19 mouse cellular contexts compared by ENCODE assay signal in genomic region chr19:41687836-41688235, GRCm38 (mm10). TPM values are rescaled to one million over a fixed set of nuclear protein-coding genes. Genes with fewer than 3 reads are reported as not detected.
DNase-seq lines count a peak whose midpoint lies in the region; ATAC-seq and TF ChIP-seq lines count a peak whose summit lies in the region.
"Had no signal": no experiment of that assay in that cellular context is flagged by ENCODE, and none has a peak within 500 bp of the region (broad histone marks: within the 10 kb centered on the region; RNA-seq: fewer than 3 reads in every experiment).

No protein-coding gene starts in this region.

- H3K4me3 ChIP-seq in hindbrain, embryonic 10.5 days = no peak overlapping the region
- H3K4me3 ChIP-seq in hindbrain, postnatal 0 days (ENCODE audit: low read length) = no peak overlapping the region
- no peak overlapping the region for H3K4me3 ChIP-seq in CH12.LX (replicated peaks in 1 of 3; ENCODE audit: low read depth in 2 of 3, low read length in 2 of 3, poor library complexity in 1 of 3)
- no peak overlapping the region for H3K4me3 ChIP-seq in forebrain, postnatal 0 days (ENCODE audit: low read depth, low read length)
- no peak overlapping the region for H3K4me3 ChIP-seq in midbrain, embryonic 14.5 days (replicated peaks; ENCODE audit: low read depth, low read length)
- no peak overlapping the region for H3K4me3 ChIP-seq in heart, embryonic 10.5 days
- H3K4me3 ChIP-seq: heart, embryonic 12.5 days; intestine, embryonic 15.5 days; limb, embryonic 13.5 days; megakaryocyte, embryonic 14.5 days; stomach, embryonic 15.5 days had no signal

- no peak for ATAC-seq in hindbrain, postnatal 0 days
- ATAC-seq in forebrain, postnatal 0 days = peak; percentile 13
- no peak for ATAC-seq in midbrain, embryonic 14.5 days (ENCODE audit: low FRiP score, low TSS enrichment)
- ATAC-seq in megakaryocyte, adult 5-6 weeks (ENCODE audit: poor library complexity, severe bottlenecking) = no peak
- ATAC-seq: intestine, embryonic 15.5 days had no signal

- no peaks in the 10 kb centered on the region for H3K79me2 ChIP-seq in CH12.LX (replicated peaks; ENCODE audit: control insufficient read depth, extremely low read depth, insufficient read depth, poor library complexity, severe bottlenecking)

- no peak overlapping the region for H3K9ac ChIP-seq in hindbrain, postnatal 0 days (replicated peaks; ENCODE audit: low read length)
- no peak overlapping the region for H3K9ac ChIP-seq in CH12.LX (ENCODE audit: insufficient read depth, low read depth)
- no peak overlapping the region for H3K9ac ChIP-seq in forebrain, postnatal 0 days
- H3K9ac ChIP-seq in midbrain, embryonic 14.5 days (replicated peaks; ENCODE audit: low read length) = no peak overlapping the region
- H3K9ac ChIP-seq: heart, embryonic 12.5 days; intestine, embryonic 15.5 days; limb, embryonic 13.5 days; liver, embryonic 14.5 days; stomach, embryonic 15.5 days had no signal

- in situ Hi-C loops in CH12.LX (cut with MboI; ENCODE audit: low pct_ligation_motif_present, low pct_unique_long_range_greater_than_20kb, low sequenced_read_pairs) = no loop called here

- no peak for DNase-seq in hindbrain, embryonic 10.5 days (ENCODE audit: low spot score)
- DNase-seq in hindbrain, postnatal 0 days (ENCODE audit: low spot score) = no peak
- DNase-seq in CH12.LX (ENCODE audit: extremely low read depth) = no peak
- no peak for DNase-seq in forebrain, postnatal 0 days
- no peak for DNase-seq in midbrain, embryonic 14.5 days
- DNase-seq in heart, embryonic 10.5 days (ENCODE audit: low spot score) = no peak
- no peak for DNase-seq in left cerebral cortex, postnatal 14 days (ENCODE audit: low spot score in 2 of 2)
- DNase-seq: adrenal gland, adult 2 months; cerebellum, adult 11-12 months; cerebellum, postnatal 25 days; right cerebral cortex, postnatal 14 days; thymus, postnatal 14 days had no signal

- H3K9me3 ChIP-seq in hindbrain, embryonic 10.5 days = no peaks in the 10 kb centered on the region
- no peaks in the 10 kb centered on the region for H3K9me3 ChIP-seq in hindbrain, postnatal 0 days (ENCODE audit: low read length)
- H3K9me3 ChIP-seq in CH12.LX (replicated peaks; ENCODE audit: low read length) = no peaks in the 10 kb centered on the region
- no peaks in the 10 kb centered on the region for H3K9me3 ChIP-seq in forebrain, postnatal 0 days (ENCODE audit: low read length)
- no peaks in the 10 kb centered on the region for H3K9me3 ChIP-seq in midbrain, embryonic 14.5 days (ENCODE audit: control insufficient read depth, low read length)
- no peaks in the 10 kb centered on the region for H3K9me3 ChIP-seq in heart, embryonic 10.5 days
- H3K9me3 ChIP-seq: heart, embryonic 12.5 days; intestine, embryonic 15.5 days; limb, embryonic 13.5 days; megakaryocyte, embryonic 14.5 days; stomach, embryonic 15.5 days had no signal

- TF ChIP-seq CTCF in hindbrain, postnatal 0 days (IDR thresholded peaks at IDR 0.05; ENCODE audit: low read depth) = no peak
- TF ChIP-seq CTCF in CH12.LX (conservative IDR thresholded peaks at IDR 0.05 in 1 of 2, IDR thresholded peaks at IDR 0.05 in 1 of 2; ENCODE audit: low read depth in 2 of 2, low read length in 2 of 2) = no peak
- no peak for TF ChIP-seq CTCF in forebrain, postnatal 0 days (IDR thresholded peaks at IDR 0.05; ENCODE audit: low read depth)

- no peaks in the 10 kb centered on the region for H3K36me3 ChIP-seq in hindbrain, embryonic 10.5 days
- no peaks in the 10 kb centered on the region for H3K36me3 ChIP-seq in hindbrain, postnatal 0 days (ENCODE audit: insufficient read depth, low read length)
- no peaks in the 10 kb centered on the region for H3K36me3 ChIP-seq in CH12.LX (replicated peaks in 1 of 2; ENCODE audit: control insufficient read depth in 1 of 2, insufficient read depth in 1 of 2, low read length in 1 of 2)
- no peaks in the 10 kb centered on the region for H3K36me3 ChIP-seq in forebrain, postnatal 0 days (ENCODE audit: insufficient read depth)
- H3K36me3 ChIP-seq in midbrain, embryonic 14.5 days (ENCODE audit: control insufficient read depth, insufficient read depth, low read length) = no peaks in the 10 kb centered on the region
- H3K36me3 ChIP-seq in heart, embryonic 10.5 days = no peaks in the 10 kb centered on the region
- H3K36me3 ChIP-seq: heart, embryonic 12.5 days; intestine, embryonic 15.5 days; limb, embryonic 13.5 days; stomach, embryonic 15.5 days had no signal

- 60% methylated on average over 8 of the region's 8 CpGs for WGBS in hindbrain, embryonic 10.5 days
- WGBS in hindbrain, postnatal 0 days = 51% methylated on average over 8 of the region's 8 CpGs
- WGBS in forebrain, postnatal 0 days = 60% methylated on average over 8 of the region's 8 CpGs
- 64% methylated on average over 8 of the region's 8 CpGs for WGBS in midbrain, embryonic 14.5 days
- WGBS in heart, embryonic 10.5 days = 74% methylated on average over 8 of the region's 8 CpGs

- no peak for TF ChIP-seq POLR2A in CH12.LX (IDR thresholded peaks at IDR 0.05; ENCODE audit: low read depth, low read length)

- intact Hi-C loops in left cerebral cortex, postnatal 14 days (cut with DNase I) = no loop called here

- H3K4me2 ChIP-seq in hindbrain, postnatal 0 days (ENCODE audit: low read depth, low read length) = no peak overlapping the region
- no peak overlapping the region for H3K4me2 ChIP-seq in CH12.LX (ENCODE audit: insufficient read depth, low read depth, poor library complexity, severe bottlenecking)
- H3K4me2 ChIP-seq in forebrain, postnatal 0 days (ENCODE audit: low read depth) = no peak overlapping the region
- H3K4me2 ChIP-seq in midbrain, embryonic 14.5 days (ENCODE audit: low read length) = no peak overlapping the region
- H3K4me2 ChIP-seq: heart, embryonic 12.5 days; intestine, embryonic 15.5 days; limb, embryonic 13.5 days; stomach, embryonic 15.5 days had no signal

- no peak for TF ChIP-seq EP300 in CH12.LX (IDR thresholded peaks at IDR 0.05; ENCODE audit: low read length)

- H3K4me1 ChIP-seq in hindbrain, embryonic 10.5 days (replicated peaks) = peaks cover 71% of the 10 kb centered on the region
- H3K4me1 ChIP-seq in hindbrain, postnatal 0 days (ENCODE audit: insufficient read depth, low read length) = peaks cover 25% of the 10 kb centered on the region
- peaks cover 7% of the 10 kb centered on the region in 2 experiments for H3K4me1 ChIP-seq in CH12.LX (ENCODE audit: control insufficient read depth in 1 of 2, insufficient read depth in 2 of 2)
- peaks cover 29% of the 10 kb centered on the region for H3K4me1 ChIP-seq in forebrain, postnatal 0 days (ENCODE audit: insufficient read depth)
- H3K4me1 ChIP-seq in midbrain, embryonic 14.5 days (ENCODE audit: control insufficient read depth, insufficient read depth, low read length) = peaks cover 51% of the 10 kb centered on the region
- 0 out of 2 replicates have a peak, but pooled peaks cover 4% of the 10 kb centered on the region for H3K4me1 ChIP-seq in heart, embryonic 10.5 days
- H3K4me1 ChIP-seq: heart, embryonic 12.5 days; intestine, embryonic 15.5 days; limb, embryonic 13.5 days; stomach, embryonic 15.5 days had no signal

- no peak for TF ChIP-seq RAD21 in CH12.LX (IDR thresholded peaks at IDR 0.05; ENCODE audit: low read depth, low read length)

- peaks cover 90% of the 10 kb centered on the region for H3K27me3 ChIP-seq in hindbrain, embryonic 10.5 days (ENCODE audit: insufficient read depth, poor library complexity, severe bottlenecking)
- H3K27me3 ChIP-seq in hindbrain, postnatal 0 days (ENCODE audit: insufficient read depth, low read length) = no peaks in the 10 kb centered on the region
- H3K27me3 ChIP-seq in CH12.LX (replicated peaks) = peaks cover 44% of the 10 kb centered on the region
- no peaks in the 10 kb centered on the region; the same call in 1 of the 2 replicates for H3K27me3 ChIP-seq in forebrain, postnatal 0 days (ENCODE audit: insufficient read depth, low read length)
- no peaks in the 10 kb centered on the region; the same call in 1 of the 2 replicates for H3K27me3 ChIP-seq in midbrain, embryonic 14.5 days (ENCODE audit: control insufficient read depth, insufficient read depth, low read length)
- peaks cover 60% of the 10 kb centered on the region for H3K27me3 ChIP-seq in heart, embryonic 10.5 days (ENCODE audit: insufficient read depth, poor library complexity, severe bottlenecking)
- H3K27me3 ChIP-seq: intestine, embryonic 15.5 days; stomach, embryonic 15.5 days had no signal

- dilution Hi-C loops in CH12.LX (cut with MboI; ENCODE audit: extremely low pct_ligation_motif_present, extremely low pct_unique_long_range_greater_than_20kb, low sequenced_read_pairs) = no loop called here

- peak overlapping the region; percentile 84 for H3K27ac ChIP-seq in hindbrain, embryonic 10.5 days
- H3K27ac ChIP-seq in hindbrain, postnatal 0 days = no peak overlapping the region
- H3K27ac ChIP-seq in CH12.LX (ENCODE audit: insufficient read depth, low read depth) = no peak overlapping the region
- peak overlapping the region; percentile 3; the same call in 1 of the 2 replicates for H3K27ac ChIP-seq in forebrain, postnatal 0 days (ENCODE audit: low read depth, low read length)
- peak overlapping the region; percentile 60 for H3K27ac ChIP-seq in midbrain, embryonic 14.5 days (replicated peaks; ENCODE audit: low read depth, low read length)
- no peak overlapping the region for H3K27ac ChIP-seq in heart, embryonic 10.5 days
- H3K27ac ChIP-seq: intestine, embryonic 15.5 days; limb, embryonic 13.5 days; liver, embryonic 14.5 days; stomach, embryonic 15.5 days had no signal

TF ChIP-seq in CH12.LX, 34 proteins besides CTCF, POLR2A, EP300 and RAD21:
- TF ChIP-seq CHD1 (IDR thresholded peaks at IDR 0.05; ENCODE audit: low read depth, low read length) (peak; percentile 92), ZKSCAN1 (IDR thresholded peaks at IDR 0.05; ENCODE audit: borderline replicate concordance, low read depth, low read length) (no peak)

RNA-seq across cellular contexts. Expression of gene Slit1, which starts 55.6 kb away (rescaled TPM):
- polyA plus RNA-seq in hindbrain, embryonic 10.5 days (2016; fragmentation: Nextera tagmentation; extraction: Ambion mirVana) = 13.9 and 18.0 TPM in 2 replicates
- 69.2 and 78.5 TPM in 2 replicates for total RNA-seq in hindbrain, postnatal 0 days (2014; rRNA removed)
- 10.8 and 13.3 TPM in 2 replicates for polyA plus RNA-seq in hindbrain, postnatal 0 days (2015; fragmentation: Nextera tagmentation; extraction: Ambion mirVana)
- total RNA-seq in CH12.LX (2012; rRNA removed) = 0.21 and 0.30 TPM in 2 replicates
- total RNA-seq in CH12.LX (2014; rRNA removed) = 0.05 TPM in 1 of 2 replicates, not detected in the other
- 0.16 TPM in 1 of 2 replicates, not detected in the other for polyA plus RNA-seq in CH12.LX (2012; ENCODE audit: insufficient read length, low read depth)
- 37.2 and 61.8 TPM in 2 replicates for total RNA-seq in forebrain, postnatal 0 days (2014; rRNA removed)
- 8.7 and 13.4 TPM in 2 replicates for polyA plus RNA-seq in forebrain, postnatal 0 days (2015; fragmentation: Nextera tagmentation; extraction: Ambion mirVana)
- polyA plus RNA-seq in midbrain, embryonic 14.5 days (2014; fragmentation: Nextera tagmentation; extraction: Ambion mirVana) = 20.6 and 27.9 TPM in 2 replicates
- polyA plus RNA-seq in heart, embryonic 10.5 days (2016; fragmentation: Nextera tagmentation; extraction: Ambion mirVana) = 0.21 and 0.87 TPM in 2 replicates
- total RNA-seq in left cerebral cortex, postnatal 14 days (2021) = 10 to 100 TPM; 40.9 to 55.5 TPM
- 0.05 and 0.29 TPM in 2 replicates for total RNA-seq in megakaryocyte, adult 5-6 weeks (2015)
- not detected in 2 replicates for total RNA-seq in megakaryocyte, adult 5-6 weeks (2017)

Comparison
In these comparisons a context has a peak if more than half of its experiments do, and no peak if none do; other contexts are left out.
1. H3K27ac ChIP-seq: peak in hindbrain, embryonic 10.5 days (single experiment), forebrain, postnatal 0 days (single experiment) and midbrain, embryonic 14.5 days (single experiment); none in hindbrain, postnatal 0 days (single experiment), CH12.LX (single experiment) and heart, embryonic 10.5 days (single experiment).